Mouse (Mus musculus): ENCODE measurements around the gene Oaz3.

Oaz3 gene

DNA sequence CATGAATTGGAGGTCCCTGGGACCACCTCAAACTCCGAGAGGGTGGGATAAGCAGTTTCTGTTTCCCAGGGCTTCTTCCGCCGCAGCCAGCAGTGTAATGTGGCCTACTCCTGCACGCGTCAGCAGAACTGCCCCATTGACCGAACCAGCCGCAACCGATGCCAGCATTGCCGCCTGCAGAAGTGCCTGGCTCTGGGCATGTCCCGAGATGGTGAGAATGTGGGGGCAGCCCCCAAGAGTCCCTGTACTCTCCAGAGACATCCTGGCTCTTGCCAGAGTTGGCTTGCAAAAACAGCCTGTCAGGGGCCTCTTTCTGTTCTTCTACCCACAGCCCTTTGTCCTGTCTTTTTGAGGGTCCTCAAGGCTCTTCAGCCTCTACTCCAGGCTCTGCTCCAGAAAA is 56.3 kb downstream of the Oaz3 start:
- no peak for DNase-seq (ENCODE audit: low read depth, low spot score)

DNA sequence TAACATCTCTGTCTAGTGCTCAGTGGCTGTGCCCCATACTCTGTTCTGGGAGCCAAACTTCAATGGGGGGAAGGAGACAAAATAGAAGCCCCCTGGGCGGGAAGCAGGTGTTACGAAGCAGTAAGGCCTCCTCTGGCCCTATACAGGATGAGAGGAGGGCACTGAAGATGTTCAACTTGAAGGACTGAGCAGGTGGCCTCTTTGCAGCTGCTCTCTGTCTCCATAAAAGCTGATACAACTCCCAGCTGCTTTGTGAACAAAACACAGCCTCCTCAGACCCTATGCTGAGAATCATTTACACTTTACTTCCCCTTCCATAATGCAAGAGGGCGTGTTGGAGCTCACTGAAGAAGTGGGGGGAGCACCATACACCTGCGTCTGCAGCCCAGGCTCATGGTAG is 57.0 kb downstream of the Oaz3 start:
- no peak for DNase-seq (ENCODE audit: low read depth, low spot score)

DNA sequence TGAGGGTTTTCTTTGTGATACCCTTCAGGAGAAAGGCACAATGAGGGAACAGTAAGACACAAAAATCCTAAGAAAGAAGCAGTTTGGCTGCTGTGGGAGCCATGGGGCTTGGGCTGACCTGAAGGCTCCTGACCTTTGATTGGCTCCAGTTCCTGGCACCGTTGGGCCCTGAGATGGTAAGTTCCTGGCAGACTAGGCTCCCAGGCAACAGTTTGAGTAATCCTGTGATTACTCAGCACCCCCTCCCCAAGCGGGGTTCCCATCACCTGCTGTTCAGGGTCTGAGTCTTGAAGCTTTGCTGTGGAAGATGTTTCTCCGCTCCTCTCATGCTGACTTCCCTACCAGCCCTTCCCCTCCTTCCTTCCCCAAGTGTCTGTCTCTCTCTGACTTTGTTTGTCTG is 60.2 kb downstream of the Oaz3 start:
- no peak for DNase-seq (ENCODE audit: low read depth, low spot score)

All from R1 (cell line).